Mouse (Mus musculus): ENCODE data around the gene Hnrnpu.
"Not testable (repeated sequence)": the region's sequence is repeated elsewhere in the genome, so short reads cannot be mapped to it uniquely, and the experiment has no call there.

Gene Hnrnpu

GRCm38 (mm10) chr1:178337551-178338317, at the start of gene Hnrnpu:
Gene Hnrnpu (minus strand): TSS chr1:178337797.
- DNase-seq = peak; percentile 96

GRCm38 (mm10) chr1:178382165-178382564, 44.6 kb upstream of the Hnrnpu start:
- DNase-seq = no peak

GRCm38 (mm10) chr1:178379224-178379623, 41.6 kb upstream of the Hnrnpu start:
- no peak for DNase-seq

- DNase-seq = no peak
Measured at GRCm38 (mm10) chr1:178378115-178378514, 40.5 kb upstream of the Hnrnpu start.

- DNase-seq = no peak
Measured at GRCm38 (mm10) chr1:178376907-178377306, 39.3 kb upstream of the Hnrnpu start.

- DNase-seq = no peak
Measured at GRCm38 (mm10) chr1:178376061-178376460, 38.5 kb upstream of the Hnrnpu start.

- DNase-seq = no peak
Measured at GRCm38 (mm10) chr1:178375381-178375780, 37.8 kb upstream of the Hnrnpu start.

GRCm38 (mm10) chr1:178372681-178373080, 35.1 kb upstream of the Hnrnpu start:
- no peak for DNase-seq

GRCm38 (mm10) chr1:178369272-178369651, 31.7 kb upstream of the Hnrnpu start:
- DNase-seq = no peak

- DNase-seq = peak; percentile 96
Measured at GRCm38 (mm10) chr1:178368548-178369271, 31.1 kb upstream of the Hnrnpu start.

GRCm38 (mm10) chr1:178368121-178368520, 30.5 kb upstream of the Hnrnpu start:
- no peak for DNase-seq

- DNase-seq = no peak
Measured at GRCm38 (mm10) chr1:178365171-178365570, 27.6 kb upstream of the Hnrnpu start.

- no peak for DNase-seq
Measured at GRCm38 (mm10) chr1:178360702-178361101, 23.1 kb upstream of the Hnrnpu start.

- no peak for DNase-seq
Measured at GRCm38 (mm10) chr1:178360264-178360663, 22.7 kb upstream of the Hnrnpu start.

- no peak for DNase-seq
Measured at GRCm38 (mm10) chr1:178357776-178358710, 20.4 kb upstream of the Hnrnpu start.

- no peak for DNase-seq
Measured at GRCm38 (mm10) chr1:178354576-178354975, 17.0 kb upstream of the Hnrnpu start.

GRCm38 (mm10) chr1:178351643-178352042, 14.0 kb upstream of the Hnrnpu start:
- DNase-seq = no peak

- no peak for DNase-seq
Measured at GRCm38 (mm10) chr1:178350792-178351191, 13.2 kb upstream of the Hnrnpu start.

- not testable (repeated sequence) for DNase-seq
Measured at GRCm38 (mm10) chr1:178344071-178344805, 6.6 kb upstream of the Hnrnpu start.

- no peak for DNase-seq
Measured at GRCm38 (mm10) chr1:178342612-178343011, 5.0 kb upstream of the Hnrnpu start.

GRCm38 (mm10) chr1:178342063-178342462, 4.5 kb upstream of the Hnrnpu start:
- no peak for DNase-seq

- no peak for DNase-seq
Measured at GRCm38 (mm10) chr1:178341435-178341834, 3.8 kb upstream of the Hnrnpu start.

Data from cerebellum, adult 11 months (tissue).